Mouse (Mus musculus) cerebellum, adult 2 months (tissue): Measurements from ENCODE around the gene Ddr1. TPM values are rescaled to one million over a fixed set of nuclear protein-coding genes. Genes with fewer than 3 reads are reported as not detected.

Experiments
- DNase-seq, 2 experiments: peaks; one replicate each; pipeline ENCODE4 v3.0.0; 2021
- H3K27ac ChIP-seq: fragments of 200-500 bp; 2 replicates; pipeline ENCODE4 v1.5.1; 2012; ENCODE audit warnings: low read length, control low read depth, inconsistent platforms; ENCODE audit not compliant: insufficient read depth
- H3K27me3 ChIP-seq: fragments of 200-500 bp; 2 replicates; pipeline ENCODE4 v1.6.1; 2012; ENCODE audit warnings: inconsistent platforms, mild to moderate bottlenecking, low read length, moderate library complexity; ENCODE audit not compliant: control insufficient read depth, insufficient read depth
- H3K4me1 ChIP-seq: fragments of 200-500 bp; 2 replicates; pipeline ENCODE4 v1.6.1; 2011; ENCODE audit warnings: low read length; ENCODE audit not compliant: control insufficient read depth, insufficient read depth
- H3K4me3 ChIP-seq: fragments of 200-500 bp; replicated peaks from 2 replicates; pipeline ENCODE3; 2011; ENCODE audit warnings: mild to moderate bottlenecking, low read depth, low read length, control low read depth; ENCODE audit not compliant: insufficient read depth
- CTCF ChIP-seq: fragments of 200-500 bp; IDR thresholded peaks from 2 replicates; pipeline ENCODE4 v1.5.1; 2011; ENCODE audit warnings: low read depth, mild to moderate bottlenecking, control low read depth, low read length, moderate library complexity, borderline replicate concordance; ENCODE audit not compliant: insufficient read depth
- POLR2A ChIP-seq: fragments of 200-500 bp; IDR thresholded peaks from 2 replicates; pipeline ENCODE4 v1.6.1; 2011; ENCODE audit warnings: low read length, control low read depth, borderline replicate concordance; ENCODE audit not compliant: insufficient read depth
- WGBS: fragments of 180-500 bp; shearing (Covaris S2); methylation state at CpG from one replicate; pipeline ENCODE4 v1.1.7; 2018; 5-methylcytosine and 5-hydroxymethylcytosine counted together
- polyA plus RNA-seq: library from polyadenylated mRNA; depleted of rRNA; stranded (reverse); fragments of >200 nt; gene quantifications from 2 replicates; pipeline ENCODE4 v1.2.3, GENCODE M21; 2012

Gene Ddr1
- polyA plus RNA-seq, 1 experiment, result 76.9 TPM

- no peaks in the 10 kb centered on the region for H3K27me3 ChIP-seq
- H3K4me3 ChIP-seq, result no peak overlapping the region
- no peak overlapping the region for H3K27ac ChIP-seq
- WGBS, result 86% methylated on average over 4 of the region's 4 CpGs
- H3K4me1 ChIP-seq, result peaks cover 4% of the 10 kb centered on the region; the same call in 1 of the 2 replicates
- no peak for DNase-seq
- TF ChIP-seq CTCF, result no peak
- no peak for TF ChIP-seq POLR2A
Measured at GRCm38 (mm10) chr17:35728821-35729220, 24.4 kb upstream of the Ddr1 start.

DNA sequence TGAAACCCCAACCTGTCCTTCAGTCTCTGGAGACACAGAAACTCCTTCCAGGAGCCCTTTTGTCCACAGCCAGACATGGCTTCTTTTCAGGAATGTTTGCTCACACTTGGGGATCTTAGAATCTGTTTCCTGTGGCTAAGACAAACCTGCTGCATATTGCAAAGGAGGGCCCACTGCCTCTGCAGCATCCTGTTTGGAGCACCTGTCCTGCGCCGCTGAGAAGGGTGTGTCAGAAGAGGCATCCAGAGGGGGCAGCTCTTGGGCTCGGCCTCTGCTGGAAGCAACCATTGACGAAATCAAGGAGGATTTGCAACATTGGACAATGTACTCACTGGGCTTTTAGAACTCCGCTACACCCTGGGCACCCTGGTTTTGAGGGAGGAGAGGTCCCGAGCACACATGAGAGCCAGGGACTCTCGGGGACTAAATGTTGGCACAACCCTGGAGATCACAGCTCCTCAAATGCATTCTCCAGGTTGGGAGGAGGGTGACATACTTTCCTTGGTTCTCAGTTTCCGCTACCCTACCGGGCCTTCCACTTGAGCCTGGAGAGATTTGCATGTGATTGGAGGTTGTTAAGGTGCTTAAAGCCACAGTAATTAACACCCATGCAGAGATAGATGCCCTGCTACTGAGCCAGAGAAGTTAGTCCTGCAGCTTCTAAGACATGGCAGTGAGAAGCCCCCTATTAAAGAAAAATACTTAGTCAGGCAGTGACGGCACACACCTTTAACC lies 23.2 kb upstream of the Ddr1 start:
- 75% methylated on average over 10 of the region's 10 CpGs for WGBS
- Histone ChIP-seq H3K27me3 (no peaks in the 10 kb centered on the region), H3K4me3 (no peak overlapping the region), H3K27ac (no peak overlapping the region), H3K4me1 (no peaks in the 10 kb centered on the region)
- DNase-seq, result no peak
- TF ChIP-seq POLR2A, result no peak
- TF ChIP-seq CTCF, result no peak

- TF ChIP-seq POLR2A (no peak), CTCF (no peak)
- WGBS, result 90% methylated on average over 7 of the region's 7 CpGs
- Histone ChIP-seq H3K4me3 (no peak overlapping the region), H3K27ac (no peak overlapping the region), H3K27me3 (no peaks in the 10 kb centered on the region), H3K4me1 (no peaks in the 10 kb centered on the region)
- no peak for DNase-seq
Measured at GRCm38 (mm10) chr17:35727028-35727427, 22.6 kb upstream of the Ddr1 start.

DNA sequence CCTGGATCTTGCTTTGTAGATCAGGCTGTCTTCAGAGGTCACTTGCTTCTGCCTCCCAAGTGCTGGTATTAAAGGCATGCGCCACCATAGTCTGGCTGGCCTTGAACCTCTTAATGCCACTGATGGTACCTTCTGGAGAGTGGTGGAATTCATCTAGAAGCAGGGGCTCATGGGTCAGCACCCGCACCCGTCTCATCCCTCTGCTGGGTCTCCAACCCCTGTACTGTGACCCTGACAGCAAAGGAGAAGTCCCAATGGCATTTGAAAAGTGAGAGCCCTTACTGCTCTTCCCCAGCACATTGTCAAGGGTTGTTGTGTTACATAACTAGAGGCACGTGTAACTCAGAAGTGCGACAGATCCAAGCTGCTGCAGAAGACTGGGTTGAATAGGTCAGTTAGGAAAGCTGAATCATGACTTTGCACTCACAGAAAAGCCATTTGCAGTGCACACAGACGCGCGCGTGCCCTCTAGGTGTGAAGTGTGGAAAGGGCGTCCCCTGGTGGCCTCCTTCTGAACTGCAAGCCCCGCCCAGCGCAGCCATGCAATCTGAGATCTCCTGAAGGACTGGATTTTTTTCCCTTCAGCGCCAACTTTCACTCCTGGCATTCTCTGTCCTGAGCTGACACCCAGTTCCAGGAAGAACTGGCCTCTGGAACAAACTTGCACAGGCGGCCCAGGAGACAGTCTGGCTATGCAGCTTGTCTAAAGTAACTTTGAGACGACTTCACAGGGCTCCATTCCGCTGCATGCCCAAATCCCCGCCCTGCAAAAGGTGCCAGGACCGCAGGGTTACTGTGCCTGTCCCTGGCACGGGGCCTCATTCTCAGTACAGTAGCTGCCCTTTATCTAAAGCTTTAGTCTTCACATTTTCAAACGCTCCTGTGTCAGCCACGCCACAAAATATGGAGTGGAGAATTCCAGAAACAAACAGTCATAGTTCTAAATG lies 21.1 kb upstream of the Ddr1 start:
- peak; percentile 90 to 97 for DNase-seq
- peak; percentile 99 for TF ChIP-seq CTCF
- TF ChIP-seq POLR2A, result no peak
- Histone ChIP-seq H3K4me3 (peak overlapping the region; percentile 11), H3K27me3 (no peaks in the 10 kb centered on the region), H3K27ac (no peak overlapping the region), H3K4me1 (no peaks in the 10 kb centered on the region)
- 14% methylated on average over 21 of the region's 21 CpGs for WGBS

GRCm38 (mm10) chr17:35721676-35722075 lies 17.3 kb upstream of the Ddr1 start:
- DNase-seq, result no peak

GRCm38 (mm10) chr17:35720340-35720727 lies 15.9 kb upstream of the Ddr1 start:
- no peaks in the 10 kb centered on the region for H3K27me3 ChIP-seq
- WGBS, result 18% methylated on average over 11 of the region's 11 CpGs
- no peak overlapping the region for H3K27ac ChIP-seq
- H3K4me3 ChIP-seq, result no peak overlapping the region
- no peak for TF ChIP-seq CTCF
- no peak for TF ChIP-seq POLR2A
- H3K4me1 ChIP-seq, result no peaks in the 10 kb centered on the region
- DNase-seq, result no peak

More at GRCm38 (mm10) chr17:35721676-35722075, 17.3 kb upstream of the Ddr1 start:
- Histone ChIP-seq H3K27ac (no peak overlapping the region), H3K27me3 (no peaks in the 10 kb centered on the region), H3K4me1 (no peaks in the 10 kb centered on the region), H3K4me3 (no peak overlapping the region)
- 52% methylated on average over 8 of the region's 8 CpGs for WGBS
- TF ChIP-seq POLR2A (no peak), CTCF (no peak)

- Histone ChIP-seq H3K4me1 (no peaks in the 10 kb centered on the region), H3K4me3 (no peak overlapping the region), H3K27me3 (no peaks in the 10 kb centered on the region), H3K27ac (no peak overlapping the region)
- no peak for DNase-seq
- WGBS, result 56% methylated on average over 9 of the region's 9 CpGs
- TF ChIP-seq POLR2A (no peak), CTCF (no peak)
Measured at GRCm38 (mm10) chr17:35719616-35720339, 15.4 kb upstream of the Ddr1 start.
